Mouse (Mus musculus): Measurements from ENCODE around the gene Slc22a14.
A peak's percentile ranks its signal among the peaks of the same experiment; 100 is the strongest.
"Not testable (repeated sequence)": the region's sequence is repeated elsewhere in the genome, so short reads cannot be mapped to it uniquely, and the experiment has no call there.

Gene Slc22a14

DNA sequence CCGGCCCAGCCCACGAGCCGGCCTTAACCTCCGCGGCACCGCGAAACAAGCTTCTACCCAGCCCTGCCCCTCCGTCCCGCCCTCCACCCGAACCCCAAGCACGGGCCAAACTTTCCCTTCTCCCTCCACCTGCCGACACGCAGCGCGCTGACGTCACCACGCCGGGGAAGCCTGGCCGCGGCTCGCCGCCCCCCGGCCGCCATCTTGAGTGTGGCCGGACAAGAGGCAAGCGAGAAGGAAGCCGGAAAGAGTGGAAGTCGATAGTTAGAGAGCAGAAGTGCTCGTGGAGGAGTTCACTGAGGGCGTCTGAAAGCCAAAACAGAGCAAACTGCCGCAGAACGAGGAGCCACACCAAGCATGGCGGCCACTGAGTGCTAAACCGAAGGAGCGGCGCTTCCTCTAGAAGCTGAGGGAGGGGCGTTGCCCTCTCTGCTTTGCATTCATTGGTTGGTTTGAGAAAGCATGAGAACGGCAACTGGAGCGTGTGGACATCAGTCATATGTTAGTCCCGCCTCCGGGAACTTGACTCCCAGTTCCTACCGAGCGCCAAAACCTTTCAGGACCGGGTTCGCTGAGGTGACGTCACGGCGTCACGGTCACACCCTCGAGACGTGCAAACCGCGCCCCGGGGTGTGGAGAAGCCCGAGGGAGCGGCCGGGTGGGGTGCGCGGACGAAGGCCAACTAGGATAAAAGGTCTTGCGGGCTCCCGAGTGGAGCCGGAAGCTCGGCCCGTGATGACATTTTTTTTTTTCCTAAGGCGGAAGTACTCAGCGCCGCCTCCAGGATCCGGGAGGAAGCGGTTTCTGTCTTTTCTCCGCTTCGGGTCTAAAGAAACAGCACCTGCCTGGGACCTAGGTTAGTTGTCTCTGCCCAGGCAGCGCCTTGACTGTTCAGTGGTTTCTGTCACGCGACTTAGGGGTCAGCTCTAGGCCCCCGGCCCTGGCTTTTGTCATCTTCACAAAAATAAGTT, 42.8 kb downstream of the Slc22a14 start, which contains the start of gene Oxsr1:
TSS of gene Oxsr1 (minus strand) at position 139 of the 971 bp plus-strand sequence.
- peak; percentile 99 for DNase-seq (ENCODE audit: low spot score)

DNA sequence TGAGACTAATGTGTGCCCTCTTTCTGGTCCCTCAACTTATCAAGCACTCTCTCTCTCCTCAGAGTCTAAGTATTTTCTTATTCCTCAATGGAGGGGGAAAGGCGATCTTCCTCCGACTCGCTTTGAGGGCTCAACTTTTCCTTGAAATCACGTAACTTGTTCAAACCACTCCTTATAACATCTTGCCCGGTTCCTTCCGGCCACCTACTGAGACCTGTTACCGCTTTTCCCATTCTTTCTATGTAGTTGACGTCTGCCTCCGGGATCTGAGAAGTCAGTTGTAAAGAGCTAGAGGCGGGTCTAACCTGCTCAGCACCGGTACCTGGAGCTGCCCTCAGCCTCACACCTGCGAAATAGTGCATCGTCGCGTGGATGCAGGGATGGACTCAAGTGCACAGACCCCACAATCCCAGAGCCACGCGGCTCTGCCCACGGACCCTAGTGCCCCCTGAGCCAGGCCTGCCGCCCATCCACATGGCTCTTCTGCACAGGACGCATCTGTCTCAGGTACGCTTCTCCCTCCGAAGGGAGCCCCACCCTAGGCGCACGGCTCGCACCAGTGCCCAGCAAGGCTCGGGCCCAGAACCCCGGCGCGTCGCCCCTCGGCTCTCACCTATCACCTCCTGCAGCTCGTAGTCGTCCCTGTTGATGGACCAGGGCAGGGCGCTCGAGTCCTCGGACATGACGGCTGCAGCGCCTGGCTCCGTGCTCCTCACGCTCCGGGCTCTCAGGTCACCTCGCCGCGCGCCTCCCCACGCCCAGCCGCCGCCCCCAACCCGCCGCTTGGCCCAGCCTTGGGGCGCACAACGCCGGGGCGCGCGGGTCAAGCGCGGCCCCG, 43.7 kb downstream of the Slc22a14 start:
- no peak for DNase-seq (ENCODE audit: low spot score)

DNA sequence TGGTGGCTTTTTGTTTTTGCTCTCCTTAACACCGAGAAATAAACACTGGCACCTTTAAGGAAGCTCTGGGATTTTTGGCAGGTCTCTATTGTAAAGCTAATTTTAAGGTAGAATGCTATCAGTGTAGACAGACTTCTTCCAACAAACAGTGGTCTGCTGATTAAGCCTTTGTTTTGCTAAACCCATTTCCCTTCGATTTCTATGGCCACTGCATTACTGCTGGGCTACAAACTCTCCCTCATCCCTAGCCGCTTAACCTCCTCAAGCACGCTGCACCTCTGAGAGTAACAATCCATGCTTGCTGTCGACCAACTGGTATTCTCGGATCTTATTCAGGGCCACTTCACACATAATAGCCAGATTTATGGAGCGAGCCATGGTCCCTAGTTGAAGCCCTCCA, 44.4 kb downstream of the Slc22a14 start:
- no peak for DNase-seq (ENCODE audit: low spot score)

DNA sequence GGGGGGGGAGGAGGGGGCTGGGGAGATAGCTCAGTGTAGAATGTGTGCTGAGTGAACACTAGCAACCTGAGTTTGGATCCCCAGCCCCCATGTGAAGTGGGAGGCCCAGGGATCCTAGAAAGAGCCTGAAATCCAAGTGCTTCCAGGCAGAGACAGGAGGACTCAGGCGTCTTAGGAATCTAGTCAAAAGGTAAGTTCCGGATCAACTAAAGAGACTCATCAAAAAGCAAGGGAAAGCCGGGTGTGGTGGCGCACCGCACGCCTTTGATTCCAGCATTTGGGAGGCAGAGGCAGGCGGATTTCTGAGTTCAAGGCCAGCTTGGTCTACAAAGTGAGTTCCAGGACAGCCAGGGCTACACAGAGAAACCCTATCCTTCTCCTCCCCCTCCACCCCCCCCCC, 44.9 kb downstream of the Slc22a14 start:
- no peak for DNase-seq (ENCODE audit: low spot score)

DNA sequence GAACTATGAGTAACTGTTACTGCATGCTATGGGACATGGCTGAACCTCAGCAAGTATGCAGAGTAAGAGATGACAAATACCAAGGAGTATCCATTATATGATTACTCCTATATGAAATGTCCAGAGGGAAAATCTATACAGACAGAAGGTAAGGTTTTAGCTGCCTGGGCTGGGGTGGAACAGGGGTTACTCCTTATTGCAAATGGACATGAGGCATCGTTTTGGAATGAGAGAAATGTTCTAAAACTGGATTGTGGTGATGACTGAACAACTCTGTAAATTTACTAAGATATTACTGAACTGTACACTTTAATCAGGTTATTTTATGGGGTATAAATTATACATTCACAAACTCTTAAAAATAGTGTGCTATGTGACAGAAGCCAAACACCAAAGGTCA, 46.5 kb downstream of the Slc22a14 start:
- no peak for DNase-seq (ENCODE audit: low spot score)

DNA sequence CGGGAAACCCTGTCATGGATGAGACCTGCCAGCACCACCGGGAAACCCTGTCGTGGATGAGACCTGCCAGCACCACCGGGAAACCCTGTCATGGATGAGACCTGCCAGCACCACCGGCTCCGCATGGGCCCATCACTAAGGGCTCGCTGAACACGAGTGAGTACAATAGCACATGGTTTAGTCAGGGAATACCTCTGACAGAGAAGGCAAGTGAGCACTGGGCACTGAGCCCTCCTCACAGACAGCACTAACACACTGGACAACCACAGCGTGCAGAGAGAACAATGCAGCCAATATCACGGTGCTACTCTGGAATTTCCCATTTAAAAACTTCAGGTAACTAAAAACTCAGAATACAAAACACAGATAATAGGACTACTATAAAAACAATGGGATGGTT, 52.3 kb downstream of the Slc22a14 start:
- no peak for DNase-seq (ENCODE audit: low spot score)

DNA sequence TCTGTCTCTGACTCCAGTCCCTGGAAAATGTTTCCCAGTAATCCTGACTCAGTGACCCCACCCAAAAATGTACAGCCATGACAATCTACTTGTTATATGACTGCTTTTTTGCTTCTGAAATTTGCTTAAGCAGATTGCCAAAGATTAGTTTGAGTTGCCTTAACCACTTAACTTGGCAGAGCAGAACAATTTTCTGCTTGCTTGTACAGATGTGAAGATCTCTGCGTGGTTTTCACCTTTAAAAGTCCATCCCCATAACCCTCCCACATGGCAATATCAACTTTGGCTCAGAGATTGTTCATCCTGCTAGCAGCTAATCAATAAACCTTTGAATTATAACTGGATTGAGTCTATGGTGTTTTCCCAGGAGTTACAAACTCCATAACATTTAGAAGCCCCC, 56.3 kb downstream of the Slc22a14 start:
- DNase-seq (ENCODE audit: low spot score) = no peak

DNA sequence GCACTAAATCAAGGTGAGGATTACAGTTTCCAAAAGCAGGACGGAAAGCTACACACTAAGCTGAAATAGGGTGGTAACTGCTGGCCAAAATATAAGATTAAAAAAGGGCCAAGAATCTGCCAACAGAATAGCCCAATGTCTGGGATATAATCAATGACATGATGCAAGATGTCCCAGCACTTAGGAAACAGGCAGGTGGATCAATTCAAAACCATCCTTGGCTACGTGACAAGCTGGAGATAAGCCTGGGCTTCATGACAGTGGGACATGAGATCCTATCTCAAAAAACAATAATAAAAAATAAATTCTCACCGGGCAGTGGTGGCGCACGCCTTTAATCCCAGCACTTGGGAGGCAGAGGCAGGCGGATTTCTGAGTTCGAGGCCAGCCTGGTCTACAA, 59.5 kb downstream of the Slc22a14 start:
- DNase-seq (ENCODE audit: low spot score) = no peak

DNA sequence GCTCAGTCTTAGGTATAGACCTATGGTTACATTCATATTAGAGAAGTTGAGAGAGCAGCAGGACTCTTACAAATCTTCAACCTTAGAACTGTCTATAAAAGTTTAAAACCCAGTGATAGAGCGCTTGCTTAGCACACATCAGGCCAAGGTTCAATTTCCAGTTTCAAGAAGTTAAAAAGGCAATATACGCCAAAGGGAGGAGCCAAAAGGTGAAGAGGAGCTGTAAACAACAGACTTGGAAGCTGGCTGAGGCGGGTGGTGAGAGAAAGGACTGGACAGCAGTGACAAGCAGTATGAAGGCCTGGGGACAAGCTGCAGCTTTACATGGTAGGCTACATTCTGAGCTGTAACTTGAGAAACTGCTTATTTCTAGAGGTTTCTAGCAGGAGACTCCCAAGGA, 66.8 kb downstream of the Slc22a14 start:
- no peak for DNase-seq (ENCODE audit: low spot score)

DNA sequence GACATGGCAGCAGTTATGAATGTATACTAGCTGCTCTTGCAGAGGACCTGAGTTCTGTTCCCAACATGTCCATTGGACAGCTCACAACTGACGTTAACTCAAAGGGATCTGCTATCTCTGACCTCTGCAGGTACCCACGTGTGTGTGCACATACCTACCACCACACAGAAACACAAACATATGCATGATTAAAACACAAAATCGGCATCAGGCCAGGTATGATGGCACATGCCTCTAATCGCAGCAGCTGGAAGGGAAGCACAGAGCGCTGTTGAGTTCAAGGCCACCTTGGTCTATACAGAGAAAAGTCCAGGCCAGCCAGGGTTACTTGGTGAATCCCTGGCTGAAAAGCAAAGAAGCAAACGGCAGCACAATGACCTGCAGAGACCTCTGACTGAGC, 67.7 kb downstream of the Slc22a14 start:
- no peak for DNase-seq (ENCODE audit: low spot score)

DNA sequence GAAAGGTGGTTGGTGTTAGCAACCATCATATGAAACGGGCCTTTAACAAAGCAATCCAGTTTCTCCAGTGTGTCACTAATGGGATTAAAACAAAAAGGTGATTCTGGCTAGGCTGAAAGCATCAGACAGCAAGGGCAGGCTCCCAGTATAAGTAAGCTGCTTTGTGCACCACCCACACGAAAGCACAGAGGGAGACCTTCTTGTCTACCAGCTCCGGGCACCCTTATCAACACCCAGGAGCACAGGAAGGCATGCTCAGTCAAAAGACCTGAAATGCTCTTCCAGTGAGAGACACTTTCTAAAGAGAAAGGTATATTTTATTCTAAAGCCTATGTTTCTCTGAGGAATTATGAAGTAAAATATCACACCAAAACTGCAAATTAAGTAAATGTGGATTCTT, 74.6 kb downstream of the Slc22a14 start:
- DNase-seq (ENCODE audit: low spot score) = no peak

DNA sequence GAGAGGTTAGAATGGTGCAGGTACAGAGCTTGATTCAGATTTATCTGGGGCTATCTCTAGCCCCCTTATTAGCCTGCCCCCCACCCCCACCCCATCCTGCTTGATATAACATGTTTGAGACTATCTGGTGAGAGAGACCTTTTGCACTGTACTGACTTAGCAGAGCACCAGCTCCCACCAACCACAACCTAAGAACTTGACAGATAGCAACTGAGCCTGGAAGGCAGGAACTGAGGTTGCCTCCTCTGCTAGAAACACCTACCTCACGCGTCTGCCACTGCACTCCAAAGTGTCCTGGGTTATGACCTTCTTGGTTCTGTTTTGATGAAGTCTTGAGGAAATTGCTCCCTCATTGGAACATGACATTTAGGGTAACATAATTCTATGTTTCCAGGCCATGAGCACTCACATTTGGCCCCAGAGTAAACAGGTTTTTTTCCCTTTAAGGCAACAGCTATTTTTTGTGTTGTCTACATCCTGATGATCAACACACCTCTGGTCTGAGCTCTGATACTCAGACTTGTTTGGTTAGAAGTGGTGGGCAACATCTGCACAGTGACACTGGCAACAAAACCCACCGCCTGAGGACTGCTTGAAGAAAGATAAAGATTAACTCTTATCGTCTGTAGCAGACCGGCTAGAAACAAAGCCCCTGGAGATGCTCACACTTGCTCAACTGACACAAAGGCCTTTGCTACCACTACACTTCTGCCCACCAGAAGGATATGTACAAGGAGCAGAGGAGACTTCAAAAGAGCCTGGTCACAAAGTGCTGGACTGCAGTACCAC, 84.3 kb downstream of the Slc22a14 start:
- DNase-seq (ENCODE audit: low spot score) = no peak

DNA sequence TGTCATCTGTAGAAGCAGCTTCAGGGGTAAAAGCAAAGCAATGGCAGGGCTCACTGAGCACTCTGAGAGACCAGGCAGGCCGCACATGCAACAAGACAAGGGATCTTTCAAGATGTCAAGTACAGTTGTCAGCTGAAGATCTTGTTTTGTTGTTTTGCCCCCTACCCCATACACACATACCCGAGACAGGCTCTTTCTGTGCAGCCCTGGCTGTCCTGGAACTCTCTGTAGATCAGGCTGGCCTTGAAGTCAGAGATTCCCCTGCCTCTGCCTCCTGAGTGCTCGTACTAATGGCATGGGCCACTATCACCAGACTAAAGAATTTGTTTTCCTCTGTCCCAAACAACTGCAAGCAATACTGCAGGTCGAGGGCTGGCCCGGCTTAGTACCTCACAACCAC, 87.3 kb downstream of the Slc22a14 start:
- DNase-seq (ENCODE audit: low spot score) = no peak

DNA sequence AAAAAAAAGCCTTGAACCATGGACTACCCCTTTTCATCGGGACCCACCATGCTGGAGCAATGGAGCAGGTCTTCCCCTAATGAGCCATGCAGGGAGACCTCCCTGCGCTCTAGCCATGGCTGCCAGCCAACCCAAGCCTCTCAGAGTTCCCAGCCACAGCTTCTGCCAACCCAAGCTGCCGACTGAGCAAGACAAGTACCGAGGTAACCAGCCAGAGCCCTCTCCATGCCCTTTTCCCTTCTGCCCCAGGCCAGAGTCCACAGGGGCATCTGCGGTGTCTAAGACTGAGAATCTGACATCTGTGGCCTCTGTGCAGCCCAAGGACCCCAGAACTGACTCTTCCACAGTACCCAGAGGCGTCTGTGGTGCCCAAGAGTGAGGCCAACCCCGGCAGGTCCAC, 89.0 kb downstream of the Slc22a14 start:
- DNase-seq (ENCODE audit: low spot score) = no peak

DNA sequence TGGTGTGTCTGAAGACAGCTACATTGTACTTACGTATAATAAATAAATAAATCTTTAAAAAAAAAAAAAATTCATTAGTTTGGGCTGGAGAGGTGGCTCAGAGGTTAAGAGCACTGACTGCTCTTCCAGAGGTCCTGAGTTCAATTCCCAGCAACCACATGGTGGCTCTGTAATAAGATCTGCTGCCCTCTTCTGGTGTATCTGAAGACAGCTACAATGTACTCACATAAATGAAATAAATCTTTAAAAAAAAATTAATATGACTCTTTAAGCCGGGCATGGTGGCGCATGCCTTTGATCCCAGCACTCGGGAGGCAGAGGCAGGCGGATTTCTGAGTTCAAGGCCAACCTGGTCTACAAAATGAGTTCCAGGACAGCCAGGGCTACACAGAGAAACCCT, 90.5 kb downstream of the Slc22a14 start:
- not testable (repeated sequence) for DNase-seq (ENCODE audit: low spot score)

DNA sequence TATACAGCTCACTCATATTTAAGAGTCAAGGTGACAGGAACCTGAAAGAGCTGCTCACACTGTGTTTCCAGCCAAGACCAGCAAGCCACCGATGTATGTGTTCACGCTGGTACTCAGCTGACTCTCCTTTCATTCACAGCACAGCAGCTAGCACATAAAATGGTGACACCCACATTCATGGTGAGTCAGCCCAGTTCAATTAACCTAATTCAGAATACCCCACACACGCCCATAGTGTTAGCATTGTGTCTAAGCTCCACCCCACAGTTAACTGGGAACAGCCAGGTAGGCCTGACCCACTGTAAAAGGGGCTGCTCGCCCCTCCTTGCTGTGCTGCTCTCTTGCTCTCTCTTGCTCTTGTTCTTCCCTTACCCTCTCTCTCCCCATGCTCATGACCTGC, 93.9 kb downstream of the Slc22a14 start:
- no peak for DNase-seq (ENCODE audit: low spot score)

DNA sequence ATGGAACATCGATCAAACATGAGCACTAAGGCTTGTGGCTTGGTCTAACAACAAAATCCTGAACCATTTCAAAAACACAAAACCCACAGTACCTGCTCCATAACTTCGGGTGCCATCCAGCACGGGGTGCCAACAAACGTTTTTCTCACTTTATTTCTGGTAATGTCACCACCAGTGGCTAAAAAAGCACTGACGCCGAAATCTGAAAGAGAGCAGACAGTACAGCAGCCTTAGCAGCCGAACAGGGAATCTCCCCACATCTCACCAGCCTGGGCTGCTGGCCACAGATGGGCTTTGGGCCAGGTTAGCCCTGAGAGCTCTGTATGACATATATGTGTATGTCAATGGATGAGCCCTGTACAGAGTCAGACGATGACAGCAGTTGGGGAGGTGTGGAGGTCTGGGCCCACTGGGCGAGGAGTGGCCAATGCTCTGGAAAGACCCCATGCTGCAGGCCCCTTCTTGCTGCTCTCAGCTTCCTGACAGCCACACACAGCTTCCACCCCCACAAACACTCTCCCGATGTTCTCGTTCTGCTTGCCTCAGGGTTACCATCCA, 96.7 kb downstream of the Slc22a14 start:
- DNase-seq (ENCODE audit: low spot score) = peak; percentile 17

DNA sequence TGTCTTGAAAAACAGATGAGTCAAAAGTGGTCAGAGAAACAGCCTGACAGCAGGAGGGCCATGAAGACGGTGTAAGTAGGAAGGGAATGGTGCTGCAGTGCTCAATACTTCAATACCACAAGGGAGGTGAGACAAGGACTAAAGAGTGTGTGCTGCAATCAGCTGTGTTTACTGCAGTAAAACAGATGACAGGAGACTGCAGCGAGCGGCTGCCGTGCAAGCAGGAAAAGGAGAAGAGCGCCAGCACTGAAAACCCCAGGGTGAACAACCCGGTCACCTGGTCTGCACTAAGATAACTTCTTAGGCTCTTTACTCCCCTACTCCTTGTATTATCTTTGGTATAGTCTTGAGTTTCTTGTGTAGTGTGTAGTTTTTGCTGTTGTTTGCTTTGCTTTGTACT, 97.2 kb downstream of the Slc22a14 start:
- no peak for DNase-seq (ENCODE audit: low spot score)

DNA sequence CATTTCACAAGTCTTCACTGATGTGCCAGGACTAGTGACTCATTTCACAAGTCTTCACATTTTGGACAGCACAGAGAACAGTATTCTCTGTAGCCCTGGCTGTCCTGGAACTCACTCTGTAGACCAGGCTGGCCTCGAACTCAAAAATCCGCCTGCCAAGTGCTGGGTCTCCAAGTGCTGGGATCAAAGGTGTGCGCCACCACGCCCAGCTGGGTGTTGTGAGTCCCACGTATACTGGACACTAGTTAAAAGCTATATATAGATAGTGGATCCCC, 99.3 kb downstream of the Slc22a14 start:
- DNase-seq (ENCODE audit: low spot score) = not testable (repeated sequence)

DNA sequence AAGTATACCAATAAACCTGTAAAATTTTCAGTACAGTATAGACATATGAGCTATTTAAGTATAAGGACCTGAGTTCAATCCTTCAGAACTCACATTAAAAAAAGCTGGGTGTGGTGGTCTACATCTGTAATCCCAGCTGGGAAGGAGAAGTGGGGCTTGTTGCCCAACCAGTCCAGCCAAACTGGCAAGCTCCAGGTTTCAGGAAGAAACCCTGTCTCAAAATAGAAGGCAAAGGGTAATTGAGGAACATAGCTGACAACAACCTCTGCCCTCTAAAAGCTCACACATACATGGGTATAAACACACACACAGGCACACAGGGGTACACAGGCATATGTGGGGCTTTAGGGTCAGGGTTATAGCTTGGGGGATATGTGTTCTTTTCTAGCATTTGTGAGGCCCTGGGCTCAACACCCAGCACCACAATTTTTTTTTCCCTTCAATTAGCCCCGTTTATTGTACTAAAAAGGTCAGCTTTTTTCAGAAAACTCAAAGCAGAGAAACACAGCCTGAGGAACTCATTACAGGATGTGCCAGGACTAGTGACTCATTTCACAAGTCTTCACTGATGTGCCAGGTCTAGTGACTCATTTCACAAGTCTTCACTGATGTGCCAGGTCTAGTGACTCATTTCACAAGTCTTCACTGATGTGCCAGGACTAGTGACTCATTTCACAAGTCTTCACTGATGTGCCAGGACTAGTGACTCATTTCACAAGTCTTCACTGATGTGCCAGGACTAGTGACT, 99.8 kb downstream of the Slc22a14 start:
- DNase-seq (ENCODE audit: low spot score) = not testable (repeated sequence)

DNA sequence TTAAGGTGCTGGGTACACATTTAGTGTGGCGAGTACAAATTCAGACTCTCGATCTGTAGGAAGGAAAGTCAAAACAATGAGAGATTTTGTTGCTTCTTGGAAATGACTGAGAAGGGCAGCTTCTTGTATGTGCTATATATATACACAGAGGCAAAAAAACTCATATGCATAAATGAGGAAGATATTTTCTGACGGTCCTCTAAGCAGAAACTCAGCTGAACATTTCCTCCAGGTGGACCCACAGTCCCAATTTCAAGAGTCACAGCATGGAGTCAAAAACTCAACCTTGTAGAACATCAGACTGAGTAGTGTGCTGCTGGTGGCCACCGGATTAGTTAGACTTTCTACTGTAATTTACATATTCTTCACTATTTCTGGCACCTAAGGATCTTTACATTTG, 102.3 kb downstream of the Slc22a14 start:
- no peak for DNase-seq (ENCODE audit: low spot score)
